ENCODE assay signal across 15 mouse cellular contexts in genomic region chr9:32835626-32835971, GRCm38 (mm10).
DNase-seq lines count a peak whose midpoint lies in the region; ATAC-seq and TF ChIP-seq lines count a peak whose summit lies in the region.
"Had no signal": no experiment of that assay in that cellular context is flagged by ENCODE, and none has a peak within 500 bp of the region (broad histone marks: within the 10 kb centered on the region; RNA-seq: fewer than 3 reads in every experiment).

No protein-coding gene starts in this region.

- no peak for TF ChIP-seq POLR2A in liver, adult 2 months (IDR thresholded peaks at IDR 0.05; ENCODE audit: extremely low read depth, insufficient read depth, low read length)

- no peak overlapping the region for H3K4me2 ChIP-seq in liver, embryonic 11.5 days
- H3K4me2 ChIP-seq in heart, embryonic 13.5 days: peak overlapping the region; percentile 33
- H3K4me2 ChIP-seq: embryonic facial prominence, embryonic 13.5 days; hindbrain, embryonic 13.5 days; lung, embryonic 15.5 days; midbrain, embryonic 11.5 days had no signal

- H3K27ac ChIP-seq in liver, adult 2 months (replicated peaks; ENCODE audit: insufficient read depth, low read depth, low read length): peak overlapping the region; percentile 43; the same call in 1 of the 2 replicates
- H3K27ac ChIP-seq in liver, embryonic 11.5 days (ENCODE audit: low read depth, low read length): no peak overlapping the region
- no peak overlapping the region for H3K27ac ChIP-seq in heart, embryonic 13.5 days (replicated peaks)
- H3K27ac ChIP-seq: embryonic facial prominence, embryonic 13.5 days; hindbrain, embryonic 13.5 days; lung, embryonic 15.5 days had no signal

- no peak for ATAC-seq in liver, embryonic 11.5 days (replicated peaks; ENCODE audit: low FRiP score)
- ATAC-seq in heart, embryonic 13.5 days (ENCODE audit: extremely low read depth, insufficient number of reproducible peaks, low FRiP score, low TSS enrichment): no peak

- no peaks in the 10 kb centered on the region for H3K36me3 ChIP-seq in liver, adult 2 months (ENCODE audit: control insufficient read depth, insufficient read depth, low read length)
- H3K36me3 ChIP-seq in liver, embryonic 11.5 days (ENCODE audit: control insufficient read depth, insufficient read depth, low read length): no peaks in the 10 kb centered on the region
- H3K36me3 ChIP-seq in heart, embryonic 13.5 days: no peaks in the 10 kb centered on the region
- H3K36me3 ChIP-seq: embryonic facial prominence, embryonic 13.5 days; hindbrain, embryonic 13.5 days; lung, embryonic 15.5 days had no signal

- H3K4me1 ChIP-seq in liver, adult 2 months (ENCODE audit: control insufficient read depth, insufficient read depth, low read length): peaks cover 4% of the 10 kb centered on the region; the same call in 1 of the 2 replicates
- no peaks in the 10 kb centered on the region for H3K4me1 ChIP-seq in liver, embryonic 11.5 days (replicated peaks; ENCODE audit: control insufficient read depth, insufficient read depth, low read length)
- peaks cover 32% of the 10 kb centered on the region for H3K4me1 ChIP-seq in heart, embryonic 13.5 days

- no peak overlapping the region for H3K9ac ChIP-seq in liver, adult 2 months (ENCODE audit: low read depth, low read length)
- no peak overlapping the region for H3K9ac ChIP-seq in liver, embryonic 11.5 days (ENCODE audit: low read depth, low read length)
- no peak overlapping the region for H3K9ac ChIP-seq in heart, embryonic 13.5 days
- H3K9ac ChIP-seq: embryonic facial prominence, embryonic 13.5 days; hindbrain, embryonic 13.5 days; lung, embryonic 15.5 days had no signal

- H3K4me3 ChIP-seq in liver, adult 2 months (ENCODE audit: insufficient read depth, low read depth, low read length): no peak overlapping the region
- H3K4me3 ChIP-seq in liver, embryonic 11.5 days (ENCODE audit: low read depth, low read length): no peak overlapping the region
- H3K4me3 ChIP-seq in heart, embryonic 13.5 days: no peak overlapping the region
- H3K4me3 ChIP-seq: embryonic facial prominence, embryonic 13.5 days; hindbrain, embryonic 13.5 days; lung, embryonic 15.5 days had no signal

- no peaks in the 10 kb centered on the region for H3K79me2 ChIP-seq in liver, adult 2 months (ENCODE audit: control insufficient read depth, insufficient read depth, low read length)

- H3K9me3 ChIP-seq in liver, embryonic 11.5 days (ENCODE audit: control insufficient read depth, low read length): no peaks in the 10 kb centered on the region
- H3K9me3 ChIP-seq in heart, embryonic 13.5 days: no peaks in the 10 kb centered on the region
- H3K9me3 ChIP-seq: embryonic facial prominence, embryonic 13.5 days; hindbrain, embryonic 13.5 days; lung, embryonic 15.5 days had no signal

- no peaks in the 10 kb centered on the region for H3K27me3 ChIP-seq in liver, adult 2 months (ENCODE audit: control insufficient read depth, insufficient read depth, low read length)
- H3K27me3 ChIP-seq in liver, embryonic 11.5 days (replicated peaks; ENCODE audit: control insufficient read depth, insufficient read depth, low read length): no peaks in the 10 kb centered on the region
- H3K27me3 ChIP-seq in heart, embryonic 13.5 days (replicated peaks): no peaks in the 10 kb centered on the region
- H3K27me3 ChIP-seq: embryonic facial prominence, embryonic 13.5 days; hindbrain, embryonic 13.5 days; lung, embryonic 15.5 days had no signal

- DNase-seq in gastrocnemius, adult 18-20 months (ENCODE audit: low spot score): peak; percentile 16
- DNase-seq in gastrocnemius, adult 8-10 months (ENCODE audit: low spot score in 2 of 2): no peak
- peak; percentile 12 for DNase-seq in liver, adult 2 months (ENCODE audit: extremely low read depth, low read depth, low spot score)
- DNase-seq in liver, embryonic 11.5 days (ENCODE audit: low spot score): no peak
- DNase-seq in skeletal muscle tissue, adult 2 months (ENCODE audit: low read depth, low spot score): peak; percentile 29
- no peak for DNase-seq in urinary bladder, postnatal 4 days (ENCODE audit: low spot score in 2 of 2)
- DNase-seq in thymus, postnatal 4 days: no peak
- DNase-seq: adrenal gland, postnatal 10 days; cerebellum, postnatal 10 days; liver had no signal

- no peak for TF ChIP-seq CTCF in liver, adult 2 months (IDR thresholded peaks at IDR 0.05; ENCODE audit: low read depth, low read length)

- 33% methylated on average over 4 of the region's 4 CpGs for WGBS in liver, adult 2 months
- WGBS in liver, embryonic 11.5 days: 40% methylated on average over 4 of the region's 4 CpGs
- WGBS in heart, embryonic 13.5 days: 13% methylated on average over 4 of the region's 4 CpGs

Comparison
In these comparisons a context has a peak if more than half of its experiments do, and no peak if none do; other contexts are left out.
1. DNase-seq: peak in gastrocnemius, adult 18-20 months (single experiment), liver, adult 2 months (single experiment) and skeletal muscle tissue, adult 2 months (single experiment); none in gastrocnemius, adult 8-10 months (0 of 2), liver, embryonic 11.5 days (single experiment), urinary bladder, postnatal 4 days (0 of 2) and thymus, postnatal 4 days (single experiment).